Mouse (Mus musculus): Measurements from ENCODE around the gene Agfg1.

Gene Agfg1

DNA sequence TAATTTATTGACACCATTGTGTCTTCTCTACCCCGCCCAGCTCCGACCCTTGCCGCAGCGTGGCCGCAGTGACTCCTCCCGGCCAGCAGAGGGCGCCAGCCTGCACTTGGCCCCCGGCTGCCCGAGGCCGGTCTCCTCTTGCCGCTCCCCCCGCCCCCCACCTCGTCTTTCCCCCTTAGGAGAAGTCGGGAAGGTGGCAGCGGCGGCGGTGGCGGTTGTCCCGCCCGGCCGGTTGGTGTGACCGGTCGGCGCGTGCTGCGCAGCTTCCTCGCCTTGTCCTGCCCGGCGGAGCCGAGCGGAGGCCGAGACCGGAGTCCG, at the start of gene Agfg1:
TSS of gene Agfg1 (plus strand) at position 188 of the 318 bp plus-strand sequence.
- DNase-seq (ENCODE audit: low spot score) = peak; percentile 94

DNA sequence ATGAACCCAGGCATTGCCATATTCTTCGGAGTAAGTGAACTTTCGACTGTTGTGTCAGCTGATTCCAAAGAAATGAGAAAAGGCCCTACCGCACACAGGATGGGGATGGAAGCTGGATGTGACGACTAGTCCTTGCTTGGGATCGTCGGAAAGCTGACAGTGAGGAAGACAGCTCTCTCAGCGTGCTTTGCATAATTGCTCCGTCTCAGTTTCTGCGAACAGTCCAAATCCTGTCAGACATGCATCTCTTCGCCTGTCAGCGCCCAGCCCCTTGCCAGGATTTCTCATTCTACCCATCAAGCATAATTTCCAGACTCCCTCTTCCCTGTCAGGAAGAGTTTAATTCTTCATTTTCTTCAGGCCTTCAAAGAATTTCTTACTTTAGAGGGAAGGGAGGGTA, 48.2 kb upstream of the Agfg1 start:
- DNase-seq (ENCODE audit: low spot score) = no peak

DNA sequence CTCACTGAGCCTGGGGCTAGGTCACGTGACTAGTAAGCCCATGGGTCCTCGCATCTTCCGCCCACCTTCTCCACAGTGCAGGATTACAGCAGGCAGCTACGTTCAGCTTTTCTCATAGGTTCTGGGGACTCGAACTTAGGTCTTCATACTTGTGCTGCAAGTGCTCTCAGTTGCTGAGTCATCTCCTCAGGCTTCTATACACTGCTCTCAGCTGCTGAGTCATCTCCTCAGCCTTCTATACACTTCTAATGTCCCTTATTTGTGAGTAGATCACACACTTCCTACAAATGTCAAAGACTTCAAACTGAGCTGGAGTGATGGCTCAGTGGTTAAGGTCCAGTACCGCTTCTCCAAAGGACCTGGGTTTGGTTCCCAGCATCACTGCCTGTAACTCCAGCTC, 47.0 kb upstream of the Agfg1 start:
- DNase-seq (ENCODE audit: low spot score) = no peak

DNA sequence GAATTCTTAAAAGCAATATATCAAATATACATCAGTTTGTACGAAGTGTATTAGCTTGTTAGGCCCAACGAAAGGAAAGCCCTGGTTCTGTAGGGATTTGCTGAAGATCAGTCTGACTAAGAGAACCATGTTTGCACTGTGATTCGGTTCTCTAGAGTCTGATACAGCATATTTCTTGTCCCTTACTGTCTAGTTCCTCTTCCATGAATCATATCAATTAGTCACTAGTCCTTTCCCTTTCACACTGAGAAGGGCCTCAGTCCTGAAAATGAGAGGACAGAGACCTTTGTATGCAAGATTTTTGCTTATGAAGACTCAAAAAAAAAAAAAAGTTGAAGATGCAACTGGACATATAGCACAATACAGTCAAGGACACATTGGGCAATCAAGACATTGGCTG, 46.2 kb upstream of the Agfg1 start:
- DNase-seq (ENCODE audit: low spot score) = no peak

DNA sequence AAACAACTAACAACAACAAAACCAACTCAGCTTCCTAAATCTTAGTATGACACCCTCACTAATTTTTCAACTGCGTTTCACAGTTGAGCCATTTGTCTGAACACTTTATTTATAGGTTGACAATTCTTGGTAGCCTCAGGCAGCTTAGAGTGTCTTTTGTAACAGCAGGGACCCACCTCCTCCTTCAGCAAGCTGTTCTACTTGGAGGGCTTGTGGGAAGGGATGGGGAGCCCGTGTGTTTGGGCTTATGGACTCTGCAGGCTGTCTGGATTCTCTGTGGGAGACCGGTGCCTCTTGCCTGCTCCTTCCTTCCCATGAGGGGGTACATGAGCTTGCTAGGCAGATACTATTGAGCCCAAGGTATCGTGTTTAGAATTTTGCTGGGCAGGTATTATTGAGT, 45.3 kb upstream of the Agfg1 start:
- no peak for DNase-seq (ENCODE audit: low spot score)

DNA sequence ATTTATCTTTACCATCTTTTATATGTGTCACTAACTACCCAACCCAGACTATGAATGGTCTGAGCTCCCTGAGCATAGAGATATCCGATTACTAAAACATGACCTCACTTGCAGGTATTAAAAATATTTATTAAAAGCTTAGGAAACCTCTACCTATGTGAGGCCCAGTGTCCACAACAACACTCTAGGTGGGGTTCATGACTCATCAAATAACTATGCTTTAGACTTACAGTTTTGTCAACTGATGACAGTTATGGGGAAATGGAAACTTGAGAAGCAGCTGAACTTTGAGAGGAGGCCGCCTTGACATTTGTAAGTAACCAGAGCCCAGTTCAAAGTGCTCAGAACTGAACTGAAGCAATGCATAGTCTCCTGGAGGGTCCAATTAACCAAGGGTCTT, 44.1 kb upstream of the Agfg1 start:
- DNase-seq (ENCODE audit: low spot score) = no peak

DNA sequence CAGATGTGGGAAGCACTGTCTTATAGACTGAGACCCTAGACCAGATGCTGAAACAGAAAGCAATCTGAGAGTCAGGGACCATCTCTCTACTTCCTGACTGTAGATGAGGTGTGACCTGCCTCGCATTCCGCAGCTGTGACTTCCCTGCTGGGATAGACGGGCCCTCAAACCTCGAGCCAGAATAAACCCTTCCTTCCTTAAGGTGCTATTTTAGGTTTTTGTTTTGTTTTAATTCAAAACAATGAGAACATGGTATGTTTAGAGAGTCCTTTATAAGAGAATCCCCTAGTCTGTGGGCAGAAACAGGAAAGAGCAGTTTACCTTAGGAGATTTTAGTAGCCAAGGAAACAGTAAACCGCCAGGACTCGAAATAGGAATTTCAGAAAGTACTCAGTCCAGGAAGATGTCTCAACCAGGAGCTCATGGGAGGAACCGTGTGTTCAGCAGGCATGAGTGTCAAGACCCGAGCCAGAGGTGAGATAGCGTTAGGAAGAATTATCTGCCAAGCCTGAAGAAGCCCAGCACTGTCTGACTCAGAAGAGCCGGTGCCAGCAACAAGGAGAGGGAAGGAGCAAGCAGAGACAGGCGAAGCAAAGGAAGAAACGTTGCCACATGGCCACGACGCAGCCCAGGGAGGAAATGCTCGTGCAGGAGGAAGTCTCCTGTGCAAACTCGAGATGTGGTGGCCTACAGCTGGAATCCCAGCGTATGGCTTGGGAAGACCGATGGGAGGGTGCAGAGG, 43.4 kb upstream of the Agfg1 start:
- DNase-seq (ENCODE audit: low spot score) = no peak

DNA sequence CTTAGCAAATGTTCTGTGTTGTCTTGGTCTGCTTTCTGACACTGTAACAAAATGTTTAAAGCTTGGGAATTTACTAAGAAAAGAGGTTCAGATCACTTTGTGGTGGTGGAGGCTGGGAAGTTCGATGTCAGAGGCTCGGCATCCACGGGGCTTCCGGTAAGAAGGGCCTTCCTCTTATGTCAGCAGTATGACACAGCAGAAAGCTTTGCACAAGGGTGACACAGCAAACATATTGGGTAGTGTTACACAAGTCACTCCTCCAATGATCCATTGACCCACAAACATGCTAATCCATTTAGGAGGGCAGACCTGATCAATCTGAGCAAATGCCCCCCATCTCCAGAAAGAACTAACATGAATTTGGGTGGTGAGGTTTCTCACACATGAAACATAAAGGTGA, 42.2 kb upstream of the Agfg1 start:
- no peak for DNase-seq (ENCODE audit: low spot score)

DNA sequence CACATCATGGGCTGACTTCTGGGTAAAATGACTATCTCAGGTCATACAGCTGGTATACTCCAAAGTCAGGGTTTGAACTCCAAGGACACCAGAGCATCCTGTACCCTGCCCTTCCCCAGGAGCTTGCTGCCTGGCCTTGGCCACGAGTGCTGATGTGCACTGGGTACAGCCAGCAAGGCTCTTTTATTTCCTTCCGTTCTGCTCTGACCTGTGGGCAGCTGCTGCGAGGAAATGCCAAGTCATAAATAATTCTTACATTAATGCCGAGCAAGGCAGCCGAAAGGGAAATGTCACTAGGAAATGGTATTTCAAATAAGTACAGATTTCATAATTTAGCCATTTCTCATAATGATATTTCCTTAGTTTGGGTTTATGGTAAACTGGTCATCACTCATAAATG, 41.0 kb upstream of the Agfg1 start:
- DNase-seq (ENCODE audit: low spot score) = no peak

DNA sequence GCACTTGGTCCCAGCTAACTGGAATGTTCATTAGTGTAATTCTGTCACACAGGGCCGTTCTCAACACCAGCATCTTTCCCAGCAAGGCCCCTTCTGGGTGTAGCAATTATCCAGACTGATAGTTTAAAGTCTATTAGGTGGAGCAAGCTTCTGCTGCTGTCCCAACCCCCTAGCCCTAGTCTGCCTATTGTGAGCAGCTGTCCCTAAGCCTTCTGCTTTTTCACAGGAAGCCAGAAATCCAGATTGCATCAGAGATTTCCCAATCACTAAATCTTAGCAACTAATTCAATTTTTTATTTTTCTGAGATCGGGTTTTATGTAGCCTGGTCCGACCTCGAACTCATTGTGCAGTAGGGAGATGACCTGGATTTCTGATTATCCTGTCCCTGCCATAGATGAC, 40.4 kb upstream of the Agfg1 start:
- DNase-seq (ENCODE audit: low spot score) = no peak

DNA sequence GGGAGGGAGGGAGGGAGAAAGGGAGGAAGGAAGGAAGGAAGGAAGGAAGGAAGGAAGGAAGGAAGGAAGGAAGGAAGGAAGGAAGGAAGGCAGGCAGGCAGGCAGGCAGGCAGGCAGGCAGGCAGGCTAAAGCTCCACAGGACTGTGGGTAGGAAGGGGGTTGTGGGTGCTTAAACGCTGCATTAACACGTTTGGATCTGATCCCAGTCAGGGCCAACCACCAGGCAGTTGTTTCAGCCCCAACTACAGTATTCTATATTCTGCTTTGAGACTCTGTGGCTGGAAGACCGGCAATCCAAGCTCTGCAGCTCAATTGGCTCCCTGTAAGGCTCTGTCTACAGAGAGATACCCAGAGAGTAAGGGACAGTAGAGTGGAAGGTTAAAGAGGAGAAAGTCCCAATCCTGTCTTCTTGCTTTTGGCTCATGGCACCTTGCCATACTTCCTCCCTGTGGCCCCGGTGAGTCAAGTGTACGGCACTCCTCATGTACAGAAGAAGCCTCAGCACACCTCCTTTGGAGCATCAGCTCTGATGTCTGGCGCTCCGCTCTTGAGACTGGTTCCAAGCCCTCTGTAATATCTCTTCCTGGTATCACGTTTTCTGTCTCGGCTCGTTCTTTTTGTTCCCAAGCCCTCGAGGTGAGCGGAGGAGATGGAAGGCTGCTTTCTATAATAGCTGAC, 38.0 kb upstream of the Agfg1 start:
- no peak for DNase-seq (ENCODE audit: low spot score)

DNA sequence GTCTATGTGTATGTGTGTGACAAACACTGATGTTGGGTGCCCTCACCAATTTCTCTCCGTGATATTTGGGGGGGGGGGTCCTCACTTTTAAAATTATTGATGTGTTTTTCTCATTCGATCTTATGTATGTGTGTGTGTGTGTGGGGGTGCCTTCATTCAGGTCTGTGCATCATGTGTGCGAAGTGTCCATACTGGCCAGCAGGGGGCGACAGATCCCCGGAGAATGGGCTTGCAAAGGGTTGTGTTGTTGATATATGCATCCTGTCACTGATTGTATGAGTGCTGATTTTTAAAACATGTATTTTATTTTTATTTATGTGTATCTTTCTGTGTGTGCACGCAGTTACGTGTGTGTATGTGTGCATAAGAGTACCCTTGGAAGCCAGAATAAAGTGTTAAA, 35.7 kb upstream of the Agfg1 start:
- DNase-seq (ENCODE audit: low spot score) = peak; percentile 49

DNA sequence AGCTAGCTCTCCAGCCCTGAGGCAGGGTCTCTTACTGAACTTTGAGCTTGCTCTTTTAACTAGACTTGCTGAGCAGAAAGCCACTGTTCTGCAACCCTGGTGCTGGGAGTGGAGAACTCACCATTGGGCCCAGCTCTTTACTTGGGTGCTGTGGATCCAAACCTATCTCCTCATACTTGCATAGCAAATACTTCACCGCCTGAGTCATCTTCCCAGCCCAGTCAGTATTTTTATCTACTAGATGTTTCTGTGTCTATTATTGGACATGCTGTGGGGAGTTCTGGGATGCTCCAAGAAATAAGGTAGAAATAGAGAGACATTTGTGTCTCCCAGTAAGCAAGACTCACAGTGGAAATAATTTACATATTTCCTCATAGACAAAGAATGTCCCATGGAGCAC, 35.2 kb upstream of the Agfg1 start:
- no peak for DNase-seq (ENCODE audit: low spot score)

DNA sequence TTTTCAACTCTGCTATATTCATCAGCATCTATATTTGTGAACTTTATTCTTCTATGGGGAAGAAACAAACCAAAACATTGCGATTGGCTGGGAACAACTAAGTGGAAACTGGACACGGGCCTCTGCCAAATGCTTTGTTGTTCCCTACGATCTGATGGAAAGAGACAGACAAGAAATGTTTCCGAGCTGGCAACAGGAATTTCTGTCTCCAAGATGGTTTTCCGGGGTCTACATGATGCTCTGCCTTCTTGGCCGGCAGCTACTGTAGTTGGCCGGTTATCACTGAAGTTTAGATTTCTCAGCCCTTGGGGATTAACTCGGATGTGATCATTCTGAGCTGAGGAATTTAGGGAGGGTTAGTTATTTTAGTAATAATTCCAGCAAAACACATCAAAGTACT, 32.9 kb upstream of the Agfg1 start:
- DNase-seq (ENCODE audit: low spot score) = no peak

DNA sequence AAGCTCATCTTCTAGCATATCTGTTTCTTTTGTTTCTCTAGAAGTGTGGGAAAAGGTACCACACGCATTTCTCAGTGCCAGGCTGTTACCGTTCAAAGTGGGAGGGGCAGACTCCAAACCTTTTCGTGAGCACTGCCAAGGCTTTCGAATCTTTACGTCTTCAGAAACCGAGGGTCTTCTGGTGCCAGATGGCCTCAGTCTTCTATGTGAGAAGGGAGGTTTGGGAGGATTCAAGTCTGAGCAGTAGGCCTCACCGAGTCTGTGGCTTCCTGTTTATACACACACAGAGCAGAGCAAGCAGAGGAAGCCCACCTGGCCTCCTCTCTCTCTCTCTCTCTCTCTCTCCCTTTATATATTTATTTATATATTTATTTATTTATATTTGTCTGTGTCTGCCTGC, 32.1 kb upstream of the Agfg1 start:
- DNase-seq (ENCODE audit: low spot score) = peak; percentile 53

DNA sequence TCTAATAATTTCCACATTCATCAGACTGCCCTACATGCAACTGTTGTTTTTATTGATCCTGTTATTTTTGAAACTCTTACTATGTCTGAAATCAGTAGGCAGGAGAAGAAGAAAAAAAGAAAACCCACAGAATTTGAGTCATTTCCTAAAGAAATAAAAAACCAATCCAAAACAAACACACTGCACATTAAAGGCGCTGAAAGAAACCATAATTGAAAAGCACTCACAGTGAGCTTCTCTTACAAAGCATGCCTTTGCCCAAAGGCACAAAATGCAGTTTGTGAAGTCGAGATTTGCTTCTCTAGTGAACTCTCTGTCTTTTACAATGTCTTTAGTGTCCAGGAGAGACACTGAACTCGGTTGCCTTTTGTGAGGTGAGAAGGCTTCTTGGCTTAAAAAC, 30.7 kb upstream of the Agfg1 start:
- no peak for DNase-seq (ENCODE audit: low spot score)

DNA sequence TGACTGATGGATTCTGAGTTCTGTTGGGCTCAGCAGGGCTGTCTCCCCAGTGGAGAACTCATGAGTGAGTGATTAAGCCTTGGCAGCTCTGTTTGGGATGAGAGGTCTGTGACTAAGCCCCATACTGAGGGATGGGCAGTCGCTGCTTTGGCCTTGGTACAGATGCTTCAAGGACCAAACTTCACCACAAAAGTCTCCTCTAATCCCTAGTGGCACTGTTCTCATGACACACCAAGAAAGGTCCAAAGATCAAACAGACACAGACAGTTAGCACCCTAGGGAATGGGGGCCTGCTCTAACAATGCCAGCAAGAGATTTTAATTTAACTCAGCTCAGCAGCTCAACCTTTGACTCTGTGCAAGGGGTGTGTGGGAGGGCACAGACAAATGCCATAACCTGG, 27.5 kb upstream of the Agfg1 start:
- no peak for DNase-seq (ENCODE audit: low spot score)

DNA sequence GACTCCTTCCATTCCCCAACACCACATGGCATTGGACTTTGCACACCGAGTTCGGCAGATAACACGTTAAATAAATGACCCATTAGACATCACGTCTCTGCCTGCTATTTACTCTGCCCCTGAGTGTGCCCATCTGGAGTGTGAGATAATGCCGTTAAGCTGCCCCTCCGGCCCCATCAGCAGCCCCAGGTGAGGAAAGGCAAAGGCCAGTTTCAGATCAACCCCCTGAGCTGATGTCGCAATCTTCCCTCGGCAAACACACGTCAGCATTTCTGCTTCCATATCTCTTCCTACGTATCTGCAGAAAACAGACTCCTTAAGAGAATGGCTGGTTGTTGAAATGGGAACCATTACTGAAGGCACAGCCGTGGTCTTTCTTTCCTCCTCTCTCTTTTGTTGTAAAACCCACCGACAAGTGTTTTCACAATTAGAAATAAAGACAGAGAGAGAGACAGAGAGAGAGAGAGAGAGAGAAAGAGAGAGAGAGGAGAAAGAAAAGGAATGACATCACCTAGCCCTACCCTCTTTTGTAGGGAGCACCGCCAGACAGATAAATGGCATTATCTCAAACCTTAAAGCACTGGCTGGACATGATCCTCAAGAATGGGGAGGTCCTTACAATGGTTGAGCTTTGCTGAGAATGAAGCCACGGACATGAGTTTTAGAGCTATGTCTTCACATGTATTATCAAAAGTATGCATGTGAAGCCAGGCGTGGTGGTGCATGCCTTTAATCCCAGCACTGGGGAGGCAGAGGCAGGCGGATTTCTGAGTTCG, 23.2 kb upstream of the Agfg1 start:
- no peak for DNase-seq (ENCODE audit: low spot score)

DNA sequence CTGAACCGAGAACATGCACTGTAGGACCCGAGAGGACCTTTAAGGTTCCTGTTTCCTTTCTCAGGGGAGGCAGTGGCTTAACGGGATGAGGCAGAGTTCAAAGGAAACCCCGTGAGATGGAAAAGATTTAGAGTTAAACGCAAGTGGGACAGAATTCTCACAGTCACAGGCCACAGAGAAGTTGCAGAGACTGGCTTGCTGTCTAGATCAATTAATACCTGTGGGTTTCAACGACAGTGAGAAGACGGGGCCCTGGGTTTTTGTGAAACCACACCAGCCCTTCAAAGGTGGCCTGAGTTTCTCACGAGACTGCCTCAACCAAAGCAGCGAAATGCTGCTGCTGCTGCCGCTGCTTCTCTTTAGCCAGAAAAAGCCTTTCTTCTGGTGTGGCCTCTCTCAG, 19.9 kb upstream of the Agfg1 start:
- peak; percentile 61 for DNase-seq (ENCODE audit: low spot score)

DNA sequence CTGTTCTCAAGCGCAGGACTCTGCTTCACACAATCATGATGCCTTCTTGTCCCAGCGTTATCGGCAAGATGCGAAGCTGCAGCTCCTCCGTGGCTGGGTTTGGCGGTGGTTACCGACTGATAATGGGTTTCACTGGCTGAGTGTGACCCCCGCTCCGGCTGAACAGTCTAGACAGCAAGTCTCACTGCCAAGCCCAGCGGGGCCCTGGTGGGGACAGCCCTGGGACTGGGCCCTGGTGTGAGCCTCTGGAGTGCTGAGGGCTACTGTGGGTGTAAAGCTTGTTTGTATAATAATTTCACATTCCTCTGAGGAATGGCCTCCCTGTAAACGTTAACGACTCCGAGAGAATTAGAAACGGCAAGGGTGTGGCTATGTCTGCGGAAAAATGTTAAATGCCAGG, 19.1 kb upstream of the Agfg1 start:
- DNase-seq (ENCODE audit: low spot score) = no peak

DNA sequence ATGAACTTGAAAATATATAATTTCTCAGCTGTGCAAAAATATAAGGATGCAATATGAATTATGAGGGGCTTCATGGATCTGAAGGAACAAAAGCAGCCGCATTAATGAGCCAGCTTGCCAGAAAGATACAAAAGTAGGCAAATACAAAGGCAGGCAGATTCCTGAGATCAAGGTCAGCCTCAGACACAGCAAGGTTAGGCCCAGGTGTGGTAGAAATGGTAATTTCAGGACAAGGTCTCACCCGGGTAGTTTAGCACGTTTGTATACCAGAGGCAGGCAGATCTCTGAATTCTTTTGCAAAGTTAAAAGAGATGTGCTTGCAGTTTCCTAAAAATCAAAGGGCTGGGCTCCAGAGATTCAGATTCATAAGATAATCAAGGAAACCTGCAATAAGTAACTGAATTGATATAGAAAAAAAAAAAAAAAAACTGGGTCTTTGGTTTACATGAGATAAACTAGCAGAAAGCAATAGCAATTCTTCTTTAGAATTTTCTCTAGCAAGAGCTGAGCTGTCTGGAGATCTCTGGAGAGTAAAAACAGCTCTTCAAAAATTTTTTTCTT, 18.6 kb upstream of the Agfg1 start:
- no peak for DNase-seq (ENCODE audit: low spot score)

DNA sequence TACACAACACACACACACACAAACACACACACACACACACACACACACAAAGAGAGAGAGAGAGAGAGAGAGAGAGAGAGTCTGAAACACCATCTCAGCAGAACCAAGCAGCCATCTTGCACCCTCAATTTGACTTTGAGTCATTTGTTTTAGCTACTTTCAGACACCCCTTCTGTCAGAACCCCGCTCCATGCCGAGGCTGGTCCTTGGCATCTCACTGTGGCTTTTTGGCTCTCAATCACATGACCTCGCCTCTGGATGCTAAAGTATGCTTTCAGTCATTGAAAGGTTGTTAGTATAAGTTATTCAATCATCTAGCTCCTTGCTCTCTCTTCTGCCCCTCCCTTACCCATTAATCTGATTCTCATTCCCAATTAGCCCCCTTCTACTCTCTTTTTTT, 17.4 kb upstream of the Agfg1 start:
- DNase-seq (ENCODE audit: low spot score) = no peak

DNA sequence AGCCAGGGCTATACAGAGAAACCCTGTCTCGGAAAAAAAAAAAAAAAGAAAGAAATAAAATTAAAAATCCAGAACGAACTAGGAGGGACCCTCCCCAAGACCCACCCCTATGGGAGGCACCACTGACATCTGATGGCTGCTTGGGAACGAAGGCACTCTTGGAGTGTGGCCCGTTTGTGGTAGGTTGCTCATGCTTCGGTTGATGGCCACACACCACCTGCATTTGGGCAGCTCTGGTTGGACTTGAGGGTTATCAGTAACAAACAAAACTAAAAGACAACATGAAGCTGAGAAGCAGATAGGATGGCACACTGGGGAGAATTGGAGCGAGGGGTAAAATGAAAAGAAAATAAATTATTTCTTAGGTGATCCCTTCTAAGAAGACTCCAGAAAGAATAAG, 15.1 kb upstream of the Agfg1 start:
- no peak for DNase-seq (ENCODE audit: low spot score)

Data from T-cell, adult 2 months (primary cell).